Mouse (Mus musculus) liver, postnatal 0 days (tissue): ENCODE results near the gene Mepce. TPM values are rescaled to one million over a fixed set of nuclear protein-coding genes. Genes with fewer than 3 reads are reported as not detected.

Experiments
- ATAC-seq: fragments of 200-750 bp; cut with Nextera tagmentation; 2 replicates; pipeline ENCODE4 v1.8.0; 2017; ENCODE audit warnings: mild to moderate bottlenecking, moderate library complexity
- DNase-seq: peaks from one replicate; pipeline ENCODE4 v3.0.0-alpha.2; 2016
- H3K27ac ChIP-seq: fragments of 300-500 bp; sonication (generic); 2 replicates; pipeline ENCODE4 v1.5.1; 2014; ENCODE audit warnings: antibody characterized with exemption, moderate library complexity, mild to moderate bottlenecking, low read depth
- H3K27me3 ChIP-seq: fragments of 300-500 bp; sonication (generic); 2 replicates; pipeline ENCODE4 v1.6.1; 2014; ENCODE audit warnings: low read length, control low read depth, mixed read lengths; ENCODE audit not compliant: insufficient read depth
- H3K36me3 ChIP-seq: fragments of 300-500 bp; sonication (generic); replicated peaks from 2 replicates; pipeline ENCODE4 v1.6.1; 2014; ENCODE audit warnings: mild to moderate bottlenecking, control low read depth, low read length, moderate library complexity, mixed read lengths; ENCODE audit not compliant: insufficient read depth
- H3K4me1 ChIP-seq: fragments of 300-500 bp; sonication (generic); 2 replicates; pipeline ENCODE4 v1.6.1; 2014; ENCODE audit warnings: antibody characterized with exemption, mild to moderate bottlenecking, control low read depth; ENCODE audit not compliant: insufficient read depth
- H3K4me2 ChIP-seq: fragments of 300-500 bp; sonication (generic); 2 replicates; pipeline ENCODE4 v1.6.1; 2014; ENCODE audit warnings: low read depth, mild to moderate bottlenecking, low read length, moderate library complexity, mixed read lengths
- H3K4me3 ChIP-seq: fragments of 300-500 bp; sonication (generic); 2 replicates; pipeline ENCODE4 v1.5.1; 2014; ENCODE audit warnings: low read depth, low read length
- H3K9ac ChIP-seq: fragments of 300-500 bp; sonication (generic); replicated peaks from 2 replicates; pipeline ENCODE4 v1.6.1; 2014; ENCODE audit warnings: mild to moderate bottlenecking, moderate library complexity
- H3K9me3 ChIP-seq: fragments of 300-500 bp; sonication (generic); 2 replicates; pipeline ENCODE4 v1.6.1; 2016; ENCODE audit warnings: mild to moderate bottlenecking, control low read depth, low read length, mixed read lengths
- CTCF ChIP-seq: sonication (generic); IDR thresholded peaks from 2 replicates; pipeline ENCODE4 v1.5.1; 2016; ENCODE audit warnings: antibody characterized with exemption, low read depth
- EP300 ChIP-seq: IDR thresholded peaks from 2 replicates; pipeline ENCODE4 v1.6.1; 2016; ENCODE audit warnings: antibody characterized with exemption, low read depth, mild to moderate bottlenecking
- WGBS: fragments of 180-500 bp; shearing (Covaris S2); extraction: QIAGEN DNeasy Blood & Tissue Kit; methylation state at CpG from one replicate; pipeline ENCODE4 v1.1.7; 2014; ENCODE audit not compliant: insufficient replicate concordance; 5-methylcytosine and 5-hydroxymethylcytosine counted together
- polyA plus RNA-seq: library from polyadenylated mRNA; unstranded; fragments of >200 nt; fragmentation: Nextera tagmentation; extraction: Ambion mirVana; gene quantifications from 2 replicates; pipeline ENCODE4 v1.2.1, GENCODE M21; 2015

Gene Mepce
- polyA plus RNA-seq, 1 experiment from 2014 or later, result 5.0 TPM

DNA sequence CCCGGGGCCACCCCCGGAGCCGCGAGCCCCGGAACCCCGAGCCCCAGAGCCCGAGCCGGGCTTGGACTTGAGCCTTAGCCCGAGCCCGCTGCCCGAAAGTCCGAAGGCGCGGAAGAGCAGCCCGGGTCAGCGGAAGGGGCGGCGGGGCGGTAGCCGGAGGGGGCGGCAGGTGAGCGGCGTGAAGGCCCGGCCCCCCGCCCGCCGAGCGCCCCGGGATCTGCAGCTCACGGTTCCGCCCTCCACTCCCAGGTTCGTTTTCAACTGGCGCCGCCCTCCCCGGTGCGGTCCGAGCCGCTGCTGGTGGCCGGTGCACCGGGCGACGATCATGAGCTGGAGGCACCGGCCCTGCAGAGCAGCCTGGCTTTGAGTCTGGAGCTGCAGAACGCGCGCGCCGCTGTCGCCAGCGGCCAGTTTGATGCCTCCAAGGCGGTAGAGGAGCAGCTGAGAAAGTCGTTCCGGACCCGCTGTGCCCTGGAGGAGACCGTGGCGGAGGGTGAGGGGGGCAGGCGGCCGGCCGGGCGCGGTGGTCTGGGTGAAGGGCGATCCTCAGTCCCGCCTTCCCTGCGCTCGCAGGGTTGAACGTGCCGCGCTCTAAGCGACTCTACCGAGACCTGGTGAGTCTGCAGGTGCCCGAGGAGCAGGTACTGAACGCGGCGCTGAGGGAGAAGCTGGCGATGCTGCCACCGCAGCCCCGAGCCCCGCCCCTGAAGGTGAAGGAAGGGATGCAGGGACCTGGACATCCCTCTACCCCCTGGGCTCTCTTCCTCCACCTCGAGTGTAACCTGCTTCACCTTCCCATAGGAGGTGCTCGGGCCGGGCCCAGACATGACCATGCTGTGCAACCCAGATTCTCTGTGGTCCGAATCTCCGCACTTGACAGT lies 8.2 kb downstream of the Mepce start:
- DNase-seq, result peak; percentile 69
- Histone ChIP-seq H3K9me3 (no peaks in the 10 kb centered on the region), H3K4me2 (peak overlapping the region; percentile 99), H3K9ac (peak overlapping the region; percentile 97), H3K27me3 (no peaks in the 10 kb centered on the region), H3K4me1 (peaks cover 29% of the 10 kb centered on the region), H3K27ac (peak overlapping the region; percentile 96), H3K4me3 (peak overlapping the region; percentile 96), H3K36me3 (peaks cover 41% of the 10 kb centered on the region)
- ATAC-seq, result peak; percentile 59
- 3% methylated on average over 58 of the region's 83 CpGs for WGBS
- TF ChIP-seq CTCF, result no peak
- TF ChIP-seq EP300, result no peak

DNA sequence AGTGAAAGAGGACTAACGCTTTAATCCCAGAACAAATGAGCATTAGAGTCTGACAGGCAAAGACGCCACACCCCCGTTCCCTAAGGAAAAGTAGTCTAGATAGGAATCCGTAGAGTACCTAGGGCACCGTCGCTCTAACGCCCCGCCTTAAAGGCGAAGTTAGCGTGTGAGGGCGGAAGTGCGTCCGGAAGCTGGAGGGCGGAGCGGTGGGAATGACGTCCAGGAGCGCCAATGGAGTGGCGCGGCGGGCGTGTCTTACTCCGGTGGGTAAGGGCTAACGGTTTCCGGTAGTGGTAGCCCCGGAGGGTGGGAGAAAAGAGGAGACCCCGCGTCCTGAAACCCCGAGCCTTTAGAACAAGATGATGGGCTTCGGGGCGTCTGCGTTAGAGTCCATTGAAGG lies 8.8 kb downstream of the Mepce start, which contains the start of gene Ppp1r35:
Gene Ppp1r35 (plus strand): TSS at position 215 of the 400 bp plus-strand sequence.
- Histone ChIP-seq H3K9me3 (no peaks in the 10 kb centered on the region), H3K4me2 (peak within 1 kb of the TSS; percentile 99), H3K36me3 (peaks cover 36% of the 10 kb centered on the region), H3K27me3 (no peaks in the 10 kb centered on the region), H3K4me3 (peak within 1 kb of the TSS; percentile 96), H3K27ac (peak within 1 kb of the TSS; percentile 96), H3K9ac (peak within 1 kb of the TSS; percentile 97), H3K4me1 (peaks cover 23% of the 10 kb centered on the region)
- DNase-seq (peak; percentile 97), ATAC-seq (peak; percentile 93)
- TF ChIP-seq CTCF, result no peak
- TF ChIP-seq EP300, result no peak; the same call in 1 of the 2 replicates
- under 1% methylated on average over 31 of the region's 31 CpGs for WGBS

DNA sequence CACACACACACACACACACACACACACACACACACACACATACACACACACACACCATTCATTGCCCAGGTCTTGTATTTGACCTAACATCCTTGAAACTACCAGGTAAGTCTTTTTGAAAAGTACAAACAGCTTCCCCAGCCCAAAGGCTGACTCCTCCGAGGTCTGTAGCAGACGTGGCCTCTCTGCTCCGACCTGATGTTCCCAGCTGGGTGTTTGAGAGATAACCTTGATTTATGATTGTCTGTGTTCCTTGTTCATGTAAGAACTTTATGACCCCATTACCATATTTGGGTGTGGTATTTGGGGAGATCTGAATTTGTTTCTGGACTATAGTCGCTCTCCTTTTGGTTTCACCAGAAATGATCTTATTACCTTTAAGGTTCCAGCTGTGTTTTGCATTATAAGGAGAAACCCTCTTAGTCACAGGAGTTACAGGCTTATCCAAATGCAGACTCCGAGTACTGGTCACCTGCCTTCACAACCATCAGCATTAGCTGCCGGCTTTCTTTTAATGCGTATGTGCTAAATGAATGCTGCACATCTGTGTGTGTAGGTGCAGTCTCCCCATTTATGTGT lies 10.1 kb downstream of the Mepce start:
- WGBS, result 81% methylated on average over 7 of the region's 7 CpGs
- H3K4me2 ChIP-seq, result no peak overlapping the region

DNA sequence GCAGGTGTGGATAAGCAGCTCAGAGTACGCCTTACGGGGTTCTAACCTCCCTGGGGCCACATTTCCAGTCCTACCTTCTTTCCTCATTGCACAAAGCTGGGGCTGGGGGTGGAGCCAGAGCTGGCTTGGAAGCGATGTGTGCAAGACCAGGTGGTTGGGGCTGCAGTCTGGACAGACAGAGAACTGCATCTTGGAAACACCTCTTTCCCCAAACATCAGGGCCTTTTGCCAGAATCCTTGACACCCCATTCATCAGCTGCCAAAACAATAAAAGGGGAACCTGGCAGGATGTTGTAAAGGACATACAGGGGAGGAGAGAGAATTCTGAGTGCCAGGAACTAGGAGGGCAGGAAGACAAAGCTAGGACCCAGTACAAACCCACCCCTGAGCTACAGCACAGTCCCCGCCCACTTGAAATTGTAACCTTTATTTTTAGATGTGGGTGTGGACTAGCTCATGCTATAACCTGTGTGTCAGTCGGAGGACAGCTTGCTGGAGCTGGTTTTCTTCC lies 11.0 kb downstream of the Mepce start:
- Histone ChIP-seq H3K27ac (no peak overlapping the region), H3K36me3 (peaks cover 15% of the 10 kb centered on the region), H3K27me3 (no peaks in the 10 kb centered on the region), H3K4me3 (no peak overlapping the region), H3K4me2 (no peak overlapping the region), H3K4me1 (peaks cover 22% of the 10 kb centered on the region), H3K9ac (no peak overlapping the region), H3K9me3 (no peaks in the 10 kb centered on the region)
- DNase-seq, result no peak
- 28% methylated on average over 5 of the region's 5 CpGs for WGBS
- TF ChIP-seq CTCF (no peak), EP300 (no peak)
- no peak for ATAC-seq

More for the DNA sequence above, 10.1 kb downstream of the Mepce start:
- TF ChIP-seq CTCF (no peak), EP300 (no peak)
- ATAC-seq (no peak), DNase-seq (no peak)
- no peak overlapping the region for H3K9ac ChIP-seq
- no peak overlapping the region for H3K4me3 ChIP-seq
- peaks cover 24% of the 10 kb centered on the region for H3K36me3 ChIP-seq
- H3K27ac ChIP-seq, result no peak overlapping the region; the same call in 1 of the 2 replicates
- no peaks in the 10 kb centered on the region for H3K9me3 ChIP-seq
- H3K4me1 ChIP-seq, result peaks cover 22% of the 10 kb centered on the region
- no peaks in the 10 kb centered on the region for H3K27me3 ChIP-seq

DNA sequence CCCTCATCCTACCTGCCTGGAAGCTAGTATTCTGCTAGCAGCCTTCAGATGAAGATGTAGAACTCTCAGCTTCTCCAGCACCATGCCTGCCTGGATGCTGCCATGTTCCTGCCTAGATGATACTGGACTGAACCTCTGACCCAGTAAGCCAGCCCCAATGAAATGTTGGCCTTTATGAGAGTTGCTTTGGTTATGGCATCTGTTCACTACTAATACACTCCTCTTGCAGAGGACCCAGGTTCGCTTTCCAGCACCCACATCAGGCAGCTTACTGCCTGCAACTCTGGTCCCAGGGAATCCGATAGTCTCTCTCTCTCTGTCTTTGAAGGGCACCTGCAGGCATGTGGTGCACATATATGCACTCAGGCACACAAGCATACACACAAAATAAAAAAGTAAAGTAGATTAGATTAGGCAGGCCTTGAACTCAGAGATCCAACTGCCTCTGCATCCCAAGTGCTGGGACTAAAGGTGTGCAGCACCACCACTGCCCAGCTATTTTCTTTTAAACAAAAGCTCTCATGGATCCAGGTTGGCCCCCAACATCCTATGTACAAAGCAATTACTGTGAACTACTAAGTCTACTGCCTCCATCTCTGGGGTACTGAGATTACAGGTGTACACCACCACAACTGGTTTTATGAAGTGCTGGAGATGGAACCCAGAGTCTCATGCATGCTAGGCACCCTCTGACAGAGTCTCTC lies 11.7 kb downstream of the Mepce start:
- Histone ChIP-seq H3K27me3 (no peaks in the 10 kb centered on the region), H3K4me1 (peaks cover 22% of the 10 kb centered on the region), H3K9ac (no peak overlapping the region), H3K27ac (no peak overlapping the region), H3K4me2 (no peak overlapping the region), H3K9me3 (no peaks in the 10 kb centered on the region), H3K4me3 (no peak overlapping the region), H3K36me3 (peaks cover 8% of the 10 kb centered on the region; the same call in 1 of the 2 replicates)
- TF ChIP-seq EP300 (no peak), CTCF (no peak)
- WGBS, result 89% methylated on average over 2 of the region's 2 CpGs
- DNase-seq (no peak), ATAC-seq (no peak)

DNA sequence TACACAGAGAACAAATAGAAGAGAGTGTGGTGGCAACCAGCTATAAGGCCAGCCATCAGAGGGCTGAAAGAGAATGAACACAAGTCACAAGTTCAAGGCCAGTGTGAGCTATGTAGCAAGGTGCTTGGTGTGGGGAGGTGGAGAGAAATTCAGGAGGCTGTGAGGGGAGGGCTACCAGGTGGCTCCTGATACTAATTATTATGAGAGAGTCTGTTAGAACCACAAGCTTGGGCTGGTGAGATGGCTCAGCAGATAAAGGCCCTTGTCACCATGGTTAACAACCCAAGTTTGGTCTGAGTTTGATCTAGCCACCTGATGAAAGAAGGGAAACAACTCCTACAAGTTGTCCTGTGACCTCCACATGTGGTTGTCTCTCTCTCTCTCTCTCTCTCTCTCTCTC lies 14.7 kb downstream of the Mepce start:
- Histone ChIP-seq H3K27me3 (no peaks in the 10 kb centered on the region), H3K27ac (no peak overlapping the region), H3K9ac (no peak overlapping the region), H3K4me3 (no peak overlapping the region), H3K36me3 (no peaks in the 10 kb centered on the region), H3K9me3 (no peaks in the 10 kb centered on the region), H3K4me2 (no peak overlapping the region), H3K4me1 (peaks cover 8% of the 10 kb centered on the region; the same call in 1 of the 2 replicates)
- ATAC-seq (no peak), DNase-seq (no peak)
- TF ChIP-seq EP300 (no peak), CTCF (no peak)
